Mouse (Mus musculus): ENCODE data around the gene Srsf2. TPM values are rescaled to one million over a fixed set of nuclear protein-coding genes. Genes with fewer than 3 reads are reported as not detected.
"Not testable (repeated sequence)": the region's sequence is repeated elsewhere in the genome, so short reads cannot be mapped to it uniquely, and the experiment has no call there.

Srsf2 gene
- total and polyA plus RNA-seq, 2 experiments from 2014 or later: 253 to 454 TPM

- peaks cover 37% of the 10 kb centered on the region for H3K36me3 ChIP-seq (ENCODE audit: insufficient read depth, low read length)
These were observed 20.7 kb downstream of the Srsf2 start for GRCm38 (mm10) chr11:116832172-116832685.

GRCm38 (mm10) chr11:116827534-116828165 lies 25.2 kb downstream of the Srsf2 start, which contains the start of gene Mxra7:
Gene Mxra7 (minus strand): TSS chr11:116828046.
- no peak for TF ChIP-seq CTCF (IDR thresholded peaks at IDR 0.05; ENCODE audit: low read depth)
- DNase-seq (ENCODE audit: low spot score) (peak; percentile 82), ATAC-seq (peak; percentile 59)
- no peaks in the 10 kb centered on the region for H3K36me3 ChIP-seq (ENCODE audit: insufficient read depth, low read length)
- peaks cover 18% of the 10 kb centered on the region for H3K4me1 ChIP-seq (ENCODE audit: insufficient read depth, low read length)
- WGBS: 1% methylated on average over 50 of the region's 71 CpGs
- no peaks in the 10 kb centered on the region for H3K27me3 ChIP-seq (ENCODE audit: insufficient read depth, low read length)
- peak within 1 kb of the TSS; percentile 69 for H3K9ac ChIP-seq (replicated peaks; ENCODE audit: low read length)
- H3K4me3 ChIP-seq (ENCODE audit: low read length): peak within 1 kb of the TSS; percentile 68
- no peaks in the 10 kb centered on the region for H3K9me3 ChIP-seq (ENCODE audit: low read length)
- peak within 1 kb of the TSS; percentile 80 for H3K4me2 ChIP-seq (ENCODE audit: low read depth, low read length)
- peak within 1 kb of the TSS; percentile 76 for H3K27ac ChIP-seq

More at GRCm38 (mm10) chr11:116832172-116832685, 20.7 kb downstream of the Srsf2 start:
- Histone ChIP-seq H3K27me3 (ENCODE audit: insufficient read depth, low read length) (no peaks in the 10 kb centered on the region), H3K27ac (no peak overlapping the region), H3K9me3 (ENCODE audit: low read length) (no peaks in the 10 kb centered on the region), H3K9ac (replicated peaks; ENCODE audit: low read length) (no peak overlapping the region), H3K4me2 (ENCODE audit: low read depth, low read length) (no peak overlapping the region), H3K4me1 (ENCODE audit: insufficient read depth, low read length) (peaks cover 11% of the 10 kb centered on the region), H3K4me3 (ENCODE audit: low read length) (no peak overlapping the region)
- ATAC-seq (no peak), DNase-seq (ENCODE audit: low spot score) (no peak)
- WGBS: 35% methylated on average over 3 of the region's 4 CpGs
- TF ChIP-seq CTCF (IDR thresholded peaks at IDR 0.05; ENCODE audit: low read depth): no peak

- DNase-seq (ENCODE audit: low spot score) (peak; percentile 57), ATAC-seq (peak; percentile 33)
- H3K27ac ChIP-seq: peak overlapping the region; percentile 76; the same call in 1 of the 2 replicates
- peaks cover 16% of the 10 kb centered on the region for H3K4me1 ChIP-seq (ENCODE audit: insufficient read depth, low read length)
- WGBS: 10% methylated on average over 17 of the region's 17 CpGs
- peak overlapping the region; percentile 68 for H3K4me3 ChIP-seq (ENCODE audit: low read length)
- H3K9ac ChIP-seq (replicated peaks; ENCODE audit: low read length): peak overlapping the region; percentile 69
- no peaks in the 10 kb centered on the region for H3K27me3 ChIP-seq (ENCODE audit: insufficient read depth, low read length)
- H3K4me2 ChIP-seq (ENCODE audit: low read depth, low read length): peak overlapping the region; percentile 80
- no peaks in the 10 kb centered on the region for H3K9me3 ChIP-seq (ENCODE audit: low read length)
- H3K36me3 ChIP-seq (ENCODE audit: insufficient read depth, low read length): no peaks in the 10 kb centered on the region
- no peak for TF ChIP-seq CTCF (IDR thresholded peaks at IDR 0.05; ENCODE audit: low read depth)
These were observed 26.1 kb downstream of the Srsf2 start for GRCm38 (mm10) chr11:116826550-116827504.

GRCm38 (mm10) chr11:116825230-116825629 lies 27.7 kb downstream of the Srsf2 start:
- Histone ChIP-seq H3K9me3 (ENCODE audit: low read length) (no peaks in the 10 kb centered on the region), H3K27ac (no peak overlapping the region), H3K9ac (replicated peaks; ENCODE audit: low read length) (no peak overlapping the region), H3K4me1 (ENCODE audit: insufficient read depth, low read length) (peaks cover 16% of the 10 kb centered on the region), H3K36me3 (ENCODE audit: insufficient read depth, low read length) (no peaks in the 10 kb centered on the region), H3K27me3 (ENCODE audit: insufficient read depth, low read length) (no peaks in the 10 kb centered on the region), H3K4me2 (ENCODE audit: low read depth, low read length) (peak overlapping the region; percentile 25; the same call in 1 of the 2 replicates), H3K4me3 (ENCODE audit: low read length) (no peak overlapping the region)
- WGBS: 32% methylated on average over 5 of the region's 5 CpGs
- ATAC-seq: no peak
- TF ChIP-seq CTCF (IDR thresholded peaks at IDR 0.05; ENCODE audit: low read depth): no peak
- DNase-seq (ENCODE audit: low spot score): no peak

GRCm38 (mm10) chr11:116823885-116824284 lies 29.0 kb downstream of the Srsf2 start:
- H3K27ac ChIP-seq; H3K36me3 ChIP-seq (ENCODE audit: insufficient read depth, low read length); H3K9me3 ChIP-seq (ENCODE audit: low read length); H3K4me3 ChIP-seq (ENCODE audit: low read length); ATAC-seq; H3K4me2 ChIP-seq (ENCODE audit: low read depth, low read length); DNase-seq (ENCODE audit: low spot score); H3K9ac ChIP-seq (replicated peaks; ENCODE audit: low read length); H3K27me3 ChIP-seq (ENCODE audit: insufficient read depth, low read length): not testable (repeated sequence)
- H3K4me1 ChIP-seq (ENCODE audit: insufficient read depth, low read length): peaks cover 16% of the 10 kb centered on the region
- 96% methylated on average over 10 of the region's 10 CpGs for WGBS

- no peak overlapping the region for H3K9ac ChIP-seq (replicated peaks; ENCODE audit: low read length)
- no peak overlapping the region for H3K4me2 ChIP-seq (ENCODE audit: low read depth, low read length)
- H3K4me1 ChIP-seq (ENCODE audit: insufficient read depth, low read length): peaks cover 14% of the 10 kb centered on the region
- TF ChIP-seq CTCF (IDR thresholded peaks at IDR 0.05; ENCODE audit: low read depth): no peak
- no peak for ATAC-seq
- no peak overlapping the region for H3K4me3 ChIP-seq (ENCODE audit: low read length)
- 97% methylated on average over 2 of the region's 2 CpGs for WGBS
- H3K9me3 ChIP-seq (ENCODE audit: low read length): no peaks in the 10 kb centered on the region
- no peak for DNase-seq (ENCODE audit: low spot score)
- H3K27me3 ChIP-seq (ENCODE audit: insufficient read depth, low read length): no peaks in the 10 kb centered on the region
- H3K27ac ChIP-seq: no peak overlapping the region
- H3K36me3 ChIP-seq (ENCODE audit: insufficient read depth, low read length): no peaks in the 10 kb centered on the region
These were observed 29.6 kb downstream of the Srsf2 start for GRCm38 (mm10) chr11:116823255-116823654.
